Mouse (Mus musculus): ENCODE results near the gene Ap1g2. TPM values are rescaled to one million over a fixed set of nuclear protein-coding genes. Genes with fewer than 3 reads are reported as not detected.
A peak's percentile ranks its signal among the peaks of the same experiment; 100 is the strongest.

Ap1g2 gene
- 9.5 and 10.1 TPM in 2 replicates for polyA plus RNA-seq (2014; fragmentation: Nextera tagmentation; extraction: Ambion mirVana)

GRCm38 (mm10) chr14:55105836-55106809, at the start of gene Ap1g2:
TSS of gene Ap1g2 (minus strand) at chr14:55106593.
- WGBS, result under 1% methylated on average over 39 of the region's 39 CpGs
- no peaks in the 10 kb centered on the region for H3K9me3 ChIP-seq (ENCODE audit: control insufficient read depth, low read length)
- H3K4me2 ChIP-seq, result peak within 1 kb of the TSS; percentile 89
- ATAC-seq (ENCODE audit: low FRiP score) (peak; percentile 62), DNase-seq (ENCODE audit: low spot score, missing footprints) (peak; percentile 93)
- H3K27ac ChIP-seq (ENCODE audit: low read depth, low read length), result no peak within 1 kb of the TSS; the same call in 1 of the 2 replicates
- peaks cover 26% of the 10 kb centered on the region for H3K4me1 ChIP-seq (ENCODE audit: control insufficient read depth, insufficient read depth, low read length)
- H3K36me3 ChIP-seq (ENCODE audit: control insufficient read depth, insufficient read depth, low read length), result no peaks in the 10 kb centered on the region
- H3K27me3 ChIP-seq (ENCODE audit: control insufficient read depth, insufficient read depth, low read length), result peaks cover 5% of the 10 kb centered on the region; the same call in 1 of the 2 replicates
- H3K9ac ChIP-seq (ENCODE audit: low read length), result peak within 1 kb of the TSS; percentile 79
- H3K4me3 ChIP-seq (ENCODE audit: low read depth, low read length), result peak within 1 kb of the TSS; percentile 42

- Histone ChIP-seq H3K4me3 (ENCODE audit: low read depth, low read length) (no peak overlapping the region), H3K9ac (ENCODE audit: low read length) (no peak overlapping the region), H3K4me1 (ENCODE audit: control insufficient read depth, insufficient read depth, low read length) (peaks cover 2% of the 10 kb centered on the region; the same call in 1 of the 2 replicates), H3K27ac (ENCODE audit: low read depth, low read length) (no peak overlapping the region), H3K9me3 (ENCODE audit: control insufficient read depth, low read length) (no peaks in the 10 kb centered on the region), H3K36me3 (ENCODE audit: control insufficient read depth, insufficient read depth, low read length) (no peaks in the 10 kb centered on the region), H3K4me2 (no peak overlapping the region), H3K27me3 (ENCODE audit: control insufficient read depth, insufficient read depth, low read length) (no peaks in the 10 kb centered on the region)
- DNase-seq (ENCODE audit: low spot score, missing footprints) (no peak), ATAC-seq (ENCODE audit: low FRiP score) (no peak)
- 90% methylated on average over 16 of the region's 16 CpGs for WGBS
Observed at GRCm38 (mm10) chr14:55152951-55153481, 46.6 kb upstream of the Ap1g2 start.

- H3K9ac ChIP-seq (ENCODE audit: low read length), result no peak overlapping the region
- 94% methylated on average over 4 of the region's 4 CpGs for WGBS
- no peaks in the 10 kb centered on the region for H3K36me3 ChIP-seq (ENCODE audit: control insufficient read depth, insufficient read depth, low read length)
- no peak overlapping the region for H3K4me3 ChIP-seq (ENCODE audit: low read depth, low read length)
- no peaks in the 10 kb centered on the region for H3K9me3 ChIP-seq (ENCODE audit: control insufficient read depth, low read length)
- H3K4me1 ChIP-seq (ENCODE audit: control insufficient read depth, insufficient read depth, low read length), result peaks cover 2% of the 10 kb centered on the region; the same call in 1 of the 2 replicates
- H3K27me3 ChIP-seq (ENCODE audit: control insufficient read depth, insufficient read depth, low read length), result no peaks in the 10 kb centered on the region
- H3K4me2 ChIP-seq, result no peak overlapping the region
- ATAC-seq (ENCODE audit: low FRiP score), result no peak
- no peak overlapping the region for H3K27ac ChIP-seq (ENCODE audit: low read depth, low read length)
- DNase-seq (ENCODE audit: low spot score, missing footprints), result no peak
Observed at GRCm38 (mm10) chr14:55152174-55152573, 45.8 kb upstream of the Ap1g2 start.

GRCm38 (mm10) chr14:55150985-55151384, 44.6 kb upstream of the Ap1g2 start:
- WGBS, result 82% methylated on average over 5 of the region's 5 CpGs
- no peak overlapping the region for H3K9ac ChIP-seq (ENCODE audit: low read length)
- H3K36me3 ChIP-seq (ENCODE audit: control insufficient read depth, insufficient read depth, low read length), result no peaks in the 10 kb centered on the region
- no peak for DNase-seq (ENCODE audit: low spot score, missing footprints)
- no peak overlapping the region for H3K4me2 ChIP-seq
- no peak overlapping the region for H3K4me3 ChIP-seq (ENCODE audit: low read depth, low read length)
- no peaks in the 10 kb centered on the region for H3K27me3 ChIP-seq (ENCODE audit: control insufficient read depth, insufficient read depth, low read length)
- peaks cover 2% of the 10 kb centered on the region; the same call in 1 of the 2 replicates for H3K4me1 ChIP-seq (ENCODE audit: control insufficient read depth, insufficient read depth, low read length)
- no peaks in the 10 kb centered on the region for H3K9me3 ChIP-seq (ENCODE audit: control insufficient read depth, low read length)
- no peak overlapping the region for H3K27ac ChIP-seq (ENCODE audit: low read depth, low read length)
- no peak for ATAC-seq (ENCODE audit: low FRiP score)

GRCm38 (mm10) chr14:55149041-55149440, 42.6 kb upstream of the Ap1g2 start:
- DNase-seq (ENCODE audit: low spot score, missing footprints) (no peak), ATAC-seq (ENCODE audit: low FRiP score) (no peak)
- no peak overlapping the region for H3K27ac ChIP-seq (ENCODE audit: low read depth, low read length)
- H3K4me3 ChIP-seq (ENCODE audit: low read depth, low read length), result no peak overlapping the region
- no peak overlapping the region for H3K9ac ChIP-seq (ENCODE audit: low read length)
- H3K4me2 ChIP-seq, result no peak overlapping the region
- H3K36me3 ChIP-seq (ENCODE audit: control insufficient read depth, insufficient read depth, low read length), result no peaks in the 10 kb centered on the region
- H3K27me3 ChIP-seq (ENCODE audit: control insufficient read depth, insufficient read depth, low read length), result no peaks in the 10 kb centered on the region
- no peaks in the 10 kb centered on the region for H3K9me3 ChIP-seq (ENCODE audit: control insufficient read depth, low read length)
- WGBS, result 74% methylated on average over 5 of the region's 5 CpGs
- peaks cover 2% of the 10 kb centered on the region; the same call in 1 of the 2 replicates for H3K4me1 ChIP-seq (ENCODE audit: control insufficient read depth, insufficient read depth, low read length)

- ATAC-seq (ENCODE audit: low FRiP score), result no peak
- 25% methylated on average over 5 of the region's 5 CpGs for WGBS
Observed at GRCm38 (mm10) chr14:55148363-55148915, 42.0 kb upstream of the Ap1g2 start.

GRCm38 (mm10) chr14:55146829-55147401, 40.5 kb upstream of the Ap1g2 start:
- Histone ChIP-seq H3K4me3 (ENCODE audit: low read depth, low read length) (no peak overlapping the region), H3K27ac (ENCODE audit: low read depth, low read length) (no peak overlapping the region), H3K27me3 (ENCODE audit: control insufficient read depth, insufficient read depth, low read length) (no peaks in the 10 kb centered on the region), H3K4me1 (ENCODE audit: control insufficient read depth, insufficient read depth, low read length) (0 out of 2 replicates have a peak, but pooled peaks cover 2% of the 10 kb centered on the region), H3K36me3 (ENCODE audit: control insufficient read depth, insufficient read depth, low read length) (no peaks in the 10 kb centered on the region), H3K4me2 (no peak overlapping the region), H3K9me3 (ENCODE audit: control insufficient read depth, low read length) (no peaks in the 10 kb centered on the region), H3K9ac (ENCODE audit: low read length) (no peak overlapping the region)
- 91% methylated on average over 12 of the region's 12 CpGs for WGBS
- no peak for ATAC-seq (ENCODE audit: low FRiP score)
- DNase-seq (ENCODE audit: low spot score, missing footprints), result no peak

More at GRCm38 (mm10) chr14:55148363-55148915, 42.0 kb upstream of the Ap1g2 start:
- Histone ChIP-seq H3K9ac (ENCODE audit: low read length) (no peak overlapping the region), H3K9me3 (ENCODE audit: control insufficient read depth, low read length) (no peaks in the 10 kb centered on the region), H3K4me1 (ENCODE audit: control insufficient read depth, insufficient read depth, low read length) (0 out of 2 replicates have a peak, but pooled peaks cover 2% of the 10 kb centered on the region), H3K4me2 (no peak overlapping the region), H3K4me3 (ENCODE audit: low read depth, low read length) (no peak overlapping the region), H3K36me3 (ENCODE audit: control insufficient read depth, insufficient read depth, low read length) (no peaks in the 10 kb centered on the region), H3K27me3 (ENCODE audit: control insufficient read depth, insufficient read depth, low read length) (no peaks in the 10 kb centered on the region), H3K27ac (ENCODE audit: low read depth, low read length) (no peak overlapping the region)
- DNase-seq (ENCODE audit: low spot score, missing footprints), result peak; percentile 95

- Histone ChIP-seq H3K9ac (ENCODE audit: low read length) (no peak overlapping the region), H3K4me2 (no peak overlapping the region), H3K27me3 (ENCODE audit: control insufficient read depth, insufficient read depth, low read length) (no peaks in the 10 kb centered on the region), H3K4me3 (ENCODE audit: low read depth, low read length) (no peak overlapping the region), H3K36me3 (ENCODE audit: control insufficient read depth, insufficient read depth, low read length) (no peaks in the 10 kb centered on the region), H3K9me3 (ENCODE audit: control insufficient read depth, low read length) (no peaks in the 10 kb centered on the region), H3K27ac (ENCODE audit: low read depth, low read length) (no peak overlapping the region), H3K4me1 (ENCODE audit: control insufficient read depth, insufficient read depth, low read length) (0 out of 2 replicates have a peak, but pooled peaks cover 2% of the 10 kb centered on the region)
- WGBS, result 89% methylated on average over 1 of the region's 1 CpGs
- ATAC-seq (ENCODE audit: low FRiP score) (no peak), DNase-seq (ENCODE audit: low spot score, missing footprints) (no peak)
Observed at GRCm38 (mm10) chr14:55146324-55146723, 39.9 kb upstream of the Ap1g2 start.
